ENCODE assay signal across 15 mouse cellular contexts in genomic region chr2:85093376-85093775, GRCm38 (mm10). TPM values are rescaled to one million over a fixed set of nuclear protein-coding genes. Genes with fewer than 3 reads are reported as not detected.
A peak's percentile ranks its signal among the peaks of the same experiment; 100 is the strongest.
DNase-seq lines count a peak whose midpoint lies in the region; ATAC-seq and TF ChIP-seq lines count a peak whose summit lies in the region.
"Had no signal": no experiment of that assay in that cellular context is flagged by ENCODE, and none has a peak within 500 bp of the region (broad histone marks: within the 10 kb centered on the region; RNA-seq: fewer than 3 reads in every experiment).

No protein-coding gene starts in this region.

- DNase-seq in kidney, postnatal 10 days: peak; percentile 1
- no peak for DNase-seq in kidney, adult 11 months
- DNase-seq in lung, postnatal 25 days (ENCODE audit: low spot score): peak; percentile 81
- no peak for DNase-seq in layer of hippocampus, adult 9-10 months (ENCODE audit: low spot score)
- DNase-seq in cerebellum, adult 2 months: no peak
- DNase-seq: cerebellum, adult 8-10 months had no signal

- TF ChIP-seq POLR2A in cerebellum, adult 2 months (IDR thresholded peaks at IDR 0.05; ENCODE audit: borderline replicate concordance, insufficient read depth, low read length): no peak

- no peak for TF ChIP-seq CTCF in cerebellum, adult 2 months (IDR thresholded peaks at IDR 0.05; ENCODE audit: borderline replicate concordance, insufficient read depth, low read depth, low read length)

- no peak overlapping the region for H3K4me3 ChIP-seq in intestine, embryonic 16.5 days (ENCODE audit: low read length)
- H3K4me3 ChIP-seq in liver, embryonic 15.5 days (replicated peaks): no peak overlapping the region
- H3K4me3 ChIP-seq in cerebellum, adult 2 months (replicated peaks; ENCODE audit: insufficient read depth, low read depth, low read length): no peak overlapping the region
- H3K4me3 ChIP-seq: embryonic facial prominence, embryonic 13.5 days; layer of hippocampus, adult 2 months; limb, embryonic 13.5 days; neural tube, embryonic 12.5 days had no signal

- H3K27me3 ChIP-seq in intestine, embryonic 16.5 days (replicated peaks; ENCODE audit: control insufficient read depth, insufficient read depth, low read length): no peaks in the 10 kb centered on the region
- H3K27me3 ChIP-seq in liver, embryonic 15.5 days: no peaks in the 10 kb centered on the region
- no peaks in the 10 kb centered on the region for H3K27me3 ChIP-seq in cerebellum, adult 2 months (ENCODE audit: control insufficient read depth, insufficient read depth, low read length)
- H3K27me3 ChIP-seq: embryonic facial prominence, embryonic 13.5 days; limb, embryonic 13.5 days; neural tube, embryonic 12.5 days had no signal

- WGBS in intestine, embryonic 16.5 days: 62% methylated on average over 1 of the region's 1 CpGs
- WGBS in liver, embryonic 15.5 days (ENCODE audit: insufficient replicate concordance): 67% methylated on average over 1 of the region's 1 CpGs
- 52% methylated on average over 1 of the region's 1 CpGs for WGBS in cerebellum, adult 2 months

- H3K4me1 ChIP-seq in intestine, embryonic 16.5 days (ENCODE audit: control insufficient read depth, insufficient read depth, low read length): peaks cover 14% of the 10 kb centered on the region
- peaks cover 9% of the 10 kb centered on the region; the same call in 1 of the 2 replicates for H3K4me1 ChIP-seq in liver, embryonic 15.5 days (replicated peaks)
- no peaks in the 10 kb centered on the region for H3K4me1 ChIP-seq in cerebellum, adult 2 months (ENCODE audit: control insufficient read depth, insufficient read depth, low read length)
- H3K4me1 ChIP-seq: neural tube, embryonic 12.5 days had no signal

- no peak overlapping the region for H3K4me2 ChIP-seq in intestine, embryonic 16.5 days (ENCODE audit: low read depth, low read length)
- H3K4me2 ChIP-seq in liver, embryonic 15.5 days: no peak overlapping the region
- H3K4me2 ChIP-seq: embryonic facial prominence, embryonic 13.5 days; limb, embryonic 13.5 days; neural tube, embryonic 12.5 days had no signal

- peak; percentile 67 for ATAC-seq in intestine, embryonic 16.5 days
- ATAC-seq in liver, embryonic 15.5 days (ENCODE audit: insufficient read depth): peak; percentile 71
- no peak for ATAC-seq in erythroblast, adult 5-6 weeks (replicated peaks; ENCODE audit: low FRiP score, poor library complexity, severe bottlenecking)
- ATAC-seq: inflammation-experienced regulatory T-cells, adult 6 months had no signal

- no peaks in the 10 kb centered on the region for H3K9me3 ChIP-seq in intestine, embryonic 16.5 days (ENCODE audit: control insufficient read depth, low read length)
- no peaks in the 10 kb centered on the region for H3K9me3 ChIP-seq in liver, embryonic 15.5 days (replicated peaks)
- H3K9me3 ChIP-seq: embryonic facial prominence, embryonic 13.5 days; limb, embryonic 13.5 days; neural tube, embryonic 12.5 days had no signal

- no peak overlapping the region for H3K27ac ChIP-seq in intestine, embryonic 16.5 days (ENCODE audit: low read length)
- H3K27ac ChIP-seq in liver, embryonic 15.5 days (replicated peaks): peak overlapping the region; percentile 48; the same call in 1 of the 2 replicates
- no peak overlapping the region for H3K27ac ChIP-seq in cerebellum, adult 2 months (ENCODE audit: insufficient read depth, low read length)
- H3K27ac ChIP-seq: embryonic facial prominence, embryonic 13.5 days; kidney, postnatal 0 days; layer of hippocampus, adult 2 months; limb, embryonic 13.5 days; neural tube, embryonic 12.5 days had no signal

- H3K36me3 ChIP-seq in intestine, embryonic 16.5 days (ENCODE audit: control insufficient read depth, insufficient read depth, low read length): no peaks in the 10 kb centered on the region
- no peaks in the 10 kb centered on the region for H3K36me3 ChIP-seq in liver, embryonic 15.5 days (replicated peaks)
- H3K36me3 ChIP-seq: embryonic facial prominence, embryonic 13.5 days; limb, embryonic 13.5 days; neural tube, embryonic 12.5 days had no signal

- no peak overlapping the region for H3K9ac ChIP-seq in intestine, embryonic 16.5 days (ENCODE audit: low read depth, low read length)
- no peak overlapping the region for H3K9ac ChIP-seq in liver, embryonic 15.5 days
- H3K9ac ChIP-seq: embryonic facial prominence, embryonic 13.5 days; limb, embryonic 13.5 days; neural tube, embryonic 12.5 days had no signal

RNA-seq across cellular contexts. Expression of gene Aplnr, which starts 42.6 kb away (rescaled TPM):
- 61.8 and 62.0 TPM in 2 replicates for polyA plus RNA-seq in intestine, embryonic 16.5 days (2015; fragmentation: Nextera tagmentation; extraction: Ambion mirVana)
- polyA plus RNA-seq in liver, embryonic 15.5 days (2015; fragmentation: Nextera tagmentation; extraction: Ambion mirVana): 1.6 and 1.8 TPM in 2 replicates
- polyA plus RNA-seq in cerebellum, adult 2 months (2012; rRNA removed): 1.2 and 1.3 TPM in 2 replicates
- 0.63 TPM in 1 of 2 replicates, not detected in the other for total RNA-seq in erythroblast, adult 5-6 weeks (2015; ENCODE audit: low replicate concordance)
- 0.34 and 0.70 TPM in 2 replicates for total RNA-seq in erythroblast, adult 5-6 weeks (2017; ENCODE audit: low replicate concordance)
- polyA plus RNA-seq: inflammation-experienced regulatory T-cells, adult 6 months had no signal

RNA-seq across cellular contexts. Expression of gene Tnks1bp1, which starts 45.6 kb away (rescaled TPM):
- 34.4 and 36.8 TPM in 2 replicates for polyA plus RNA-seq in intestine, embryonic 16.5 days (2015; fragmentation: Nextera tagmentation; extraction: Ambion mirVana)
- 4.8 and 5.1 TPM in 2 replicates for polyA plus RNA-seq in liver, embryonic 15.5 days (2015; fragmentation: Nextera tagmentation; extraction: Ambion mirVana)
- polyA plus RNA-seq in cerebellum, adult 2 months (2012; rRNA removed): 38.4 and 39.6 TPM in 2 replicates
- total RNA-seq in erythroblast, adult 5-6 weeks (2015; ENCODE audit: low replicate concordance): not detected in 2 replicates
- 1.2 and 1.5 TPM in 2 replicates for total RNA-seq in erythroblast, adult 5-6 weeks (2017; ENCODE audit: low replicate concordance)

RNA-seq across cellular contexts. Expression of gene P2rx3, which starts 56.1 kb away (rescaled TPM):
- 1.1 and 1.3 TPM in 2 replicates for polyA plus RNA-seq in intestine, embryonic 16.5 days (2015; fragmentation: Nextera tagmentation; extraction: Ambion mirVana)
- 0.25 and 0.30 TPM in 2 replicates for polyA plus RNA-seq in liver, embryonic 15.5 days (2015; fragmentation: Nextera tagmentation; extraction: Ambion mirVana)
- 1.6 TPM in 2 replicates for polyA plus RNA-seq in cerebellum, adult 2 months (2012; rRNA removed)
- not detected in 2 replicates for total RNA-seq in erythroblast, adult 5-6 weeks (2015; ENCODE audit: low replicate concordance)
- not detected in 2 replicates for total RNA-seq in erythroblast, adult 5-6 weeks (2017; ENCODE audit: low replicate concordance)

RNA-seq across cellular contexts. Expression of gene Ssrp1, which starts 56.3 kb away (rescaled TPM):
- 212 and 244 TPM in 2 replicates for polyA plus RNA-seq in intestine, embryonic 16.5 days (2015; fragmentation: Nextera tagmentation; extraction: Ambion mirVana)
- 145 and 148 TPM in 2 replicates for polyA plus RNA-seq in liver, embryonic 15.5 days (2015; fragmentation: Nextera tagmentation; extraction: Ambion mirVana)
- polyA plus RNA-seq in cerebellum, adult 2 months (2012; rRNA removed): 117 TPM in 2 replicates
- total RNA-seq in erythroblast, adult 5-6 weeks (2015; ENCODE audit: low replicate concordance): 54.8 and 61.9 TPM in 2 replicates
- 111 and 113 TPM in 2 replicates for total RNA-seq in erythroblast, adult 5-6 weeks (2017; ENCODE audit: low replicate concordance)

Comparison
In these comparisons a context has a peak if more than half of its experiments do, and no peak if none do; other contexts are left out.
1. DNase-seq: peak in kidney, postnatal 10 days (single experiment) and lung, postnatal 25 days (single experiment); none in kidney, adult 11 months (single experiment), layer of hippocampus, adult 9-10 months (single experiment) and cerebellum, adult 2 months (0 of 2).
2. RNA of gene Aplnr, which starts 42.6 kb away (polyA plus RNA-seq): 61.8 to 62.0 TPM in intestine, embryonic 16.5 days; 1.6 to 1.8 TPM in liver, embryonic 15.5 days and 1.2 to 1.3 TPM in cerebellum, adult 2 months; every median in the first group is over 10 times any median in the second.